Mouse (Mus musculus): ENCODE measurements around the gene Mtnr1b.

DNA sequence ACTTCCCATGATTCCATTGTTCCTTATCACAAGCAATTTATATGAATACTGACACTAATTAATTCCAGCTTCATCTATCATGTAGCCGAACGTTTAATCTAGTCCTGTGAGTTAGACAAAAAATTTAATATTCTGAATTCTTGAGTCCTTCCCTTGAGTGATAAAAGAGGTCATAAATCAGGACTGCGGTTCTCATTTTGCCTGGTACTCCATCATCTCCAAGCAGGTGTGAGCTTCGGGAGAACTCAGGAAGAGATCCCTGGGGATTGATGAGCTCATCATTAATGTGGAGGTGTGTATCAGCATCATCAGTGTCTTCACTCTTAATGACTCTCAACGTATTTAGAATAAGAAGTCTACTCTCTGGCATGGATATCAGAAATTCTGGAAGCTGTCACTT is 74.0 kb downstream of the Mtnr1b start:
- TF ChIP-seq CTCF (IDR thresholded peaks at IDR 0.05; ENCODE audit: borderline replicate concordance, insufficient read depth, low read length) = no peak
- TF ChIP-seq POLR2A (IDR thresholded peaks at IDR 0.05; ENCODE audit: low read depth, low read length) = no peak
